Mouse (Mus musculus) layer of hippocampus, adult 11-12 months (tissue): ENCODE results near the gene Gnl3l.

Source experiments
- DNase-seq: peaks from one replicate; pipeline ENCODE4 v3.0.0; 2022; ENCODE audit warnings: low spot score

Gnl3l gene

GRCm38 (mm10) chrX:151016938-151017877 is at the start of gene Gnl3l:
TSS of gene Gnl3l (minus strand) at chrX:151017322.
- peak; percentile 86 for DNase-seq

GRCm38 (mm10) chrX:151066071-151066666 is 49.0 kb upstream of the Gnl3l start:
- no peak for DNase-seq

GRCm38 (mm10) chrX:151061615-151062299 is 44.6 kb upstream of the Gnl3l start:
- no peak for DNase-seq

- DNase-seq, result no peak
These were observed 42.2 kb upstream of the Gnl3l start for GRCm38 (mm10) chrX:151059346-151059745.

- no peak for DNase-seq
These were observed 38.4 kb upstream of the Gnl3l start for GRCm38 (mm10) chrX:151055559-151055958.

- no peak for DNase-seq
These were observed 37.4 kb upstream of the Gnl3l start for GRCm38 (mm10) chrX:151054489-151054888.

GRCm38 (mm10) chrX:151050337-151050736 is 33.2 kb upstream of the Gnl3l start:
- peak; percentile 25 for DNase-seq

- DNase-seq, result no peak
These were observed 32.6 kb upstream of the Gnl3l start for GRCm38 (mm10) chrX:151049661-151050215.

- DNase-seq, result no peak
These were observed 30.4 kb upstream of the Gnl3l start for GRCm38 (mm10) chrX:151047431-151048058.

GRCm38 (mm10) chrX:151046777-151047430 is 29.8 kb upstream of the Gnl3l start:
- peak; percentile 76 for DNase-seq

GRCm38 (mm10) chrX:151046321-151046720 is 29.2 kb upstream of the Gnl3l start:
- DNase-seq, result no peak

- DNase-seq, result no peak
These were observed 28.7 kb upstream of the Gnl3l start, which contains the start of gene Fgd1 for GRCm38 (mm10) chrX:151045850-151046249. TSS of gene Fgd1 (plus strand) at chrX:151046150.

GRCm38 (mm10) chrX:151041223-151041622 is 24.1 kb upstream of the Gnl3l start:
- no peak for DNase-seq

- no peak for DNase-seq
These were observed 14.3 kb upstream of the Gnl3l start for GRCm38 (mm10) chrX:151031400-151031799.

GRCm38 (mm10) chrX:151018798-151019197 is 1.7 kb upstream of the Gnl3l start:
- no peak for DNase-seq

GRCm38 (mm10) chrX:151017897-151018296 is 775 bp upstream of the Gnl3l start:
- no peak for DNase-seq

GRCm38 (mm10) chrX:150996775-150997174 is 20.3 kb downstream of the Gnl3l start:
- peak; percentile 20 for DNase-seq

GRCm38 (mm10) chrX:150981621-150982020 is 35.5 kb downstream of the Gnl3l start:
- DNase-seq, result no peak

- DNase-seq, result no peak
These were observed 41.7 kb downstream of the Gnl3l start for GRCm38 (mm10) chrX:150975424-150975823.

- DNase-seq, result no peak
These were observed 54.1 kb downstream of the Gnl3l start for GRCm38 (mm10) chrX:150963027-150963426.

- DNase-seq, result no peak
These were observed 56.4 kb downstream of the Gnl3l start for GRCm38 (mm10) chrX:150960702-150961101.
